Mouse (Mus musculus) naive thymus-derived CD4-positive, alpha-beta T cell, adult 2 months (primary cell): Measurements from ENCODE around the gene Bpgm.
A peak's percentile ranks its signal among the peaks of the same experiment; 100 is the strongest.

Experiments used
- DNase-seq: peaks from one replicate; pipeline ENCODE4 v3.0.0-alpha.2; 2011; ENCODE audit warnings: low read depth

Bpgm gene

DNA sequence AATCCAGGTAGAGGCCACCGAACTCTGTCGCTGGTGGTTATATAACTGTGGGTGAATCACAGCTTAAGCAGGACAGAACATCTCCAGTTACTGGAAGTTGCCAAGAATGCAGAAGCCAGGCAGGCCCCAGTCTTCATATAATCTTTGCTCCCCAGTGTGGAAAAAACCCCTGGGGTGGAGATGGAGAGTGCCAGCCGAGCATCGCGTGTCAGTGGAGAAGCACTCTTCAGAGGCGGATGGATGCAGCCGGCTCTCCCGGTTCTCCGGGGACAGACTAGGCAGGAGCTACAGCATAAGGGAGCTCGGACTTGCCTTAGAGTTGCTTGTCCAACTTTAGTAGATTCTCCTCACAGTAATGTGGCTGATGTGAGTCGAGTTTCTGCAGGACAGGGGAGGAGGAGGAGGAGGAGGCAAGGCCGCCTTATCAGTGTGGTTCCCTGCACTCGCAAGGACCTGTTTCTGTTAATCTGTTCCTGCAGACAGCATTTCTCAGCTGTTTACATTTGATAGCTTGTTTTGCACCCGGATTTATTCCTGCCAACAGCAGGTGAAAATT lies 10.1 kb downstream of the Bpgm start:
- no peak for DNase-seq

DNA sequence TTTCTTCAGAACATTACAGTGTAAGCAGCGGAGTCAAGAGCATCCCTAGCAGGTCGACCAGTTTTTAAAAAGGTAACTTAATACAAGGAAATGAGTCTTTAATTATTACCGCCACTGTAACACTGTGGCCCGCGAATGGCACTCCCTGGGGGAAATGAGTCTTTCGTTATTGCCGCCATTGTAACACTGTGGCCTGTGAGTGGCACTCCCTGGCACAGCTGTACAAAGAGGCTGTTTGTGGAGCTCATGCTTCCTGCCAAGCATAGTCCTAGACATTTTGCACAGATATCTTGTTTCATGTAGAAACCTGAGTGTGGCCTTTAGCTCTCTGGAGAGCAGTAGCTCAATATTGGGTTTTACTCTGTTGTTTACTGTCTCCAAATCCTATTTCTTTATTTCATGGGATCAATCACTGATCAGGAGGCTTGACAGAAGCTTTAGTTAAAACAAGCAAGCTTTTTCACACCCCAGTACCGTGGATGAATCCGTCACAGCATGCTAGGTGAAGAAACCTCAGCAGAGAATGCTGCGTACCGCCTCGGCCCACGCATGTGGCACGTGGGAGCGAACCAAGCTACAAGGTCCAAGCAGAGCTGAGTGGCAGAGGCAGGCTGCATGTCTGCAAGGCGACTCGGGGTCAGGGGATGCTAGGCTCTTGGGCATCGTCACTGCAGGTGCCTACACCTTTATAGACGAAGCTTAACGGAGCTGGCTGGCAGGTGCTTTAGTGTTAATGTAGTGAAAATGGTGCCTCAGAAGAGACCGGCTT lies 17.5 kb downstream of the Bpgm start:
- DNase-seq: no peak

GRCm38 (mm10) chr6:34495140-34495551 lies 19.1 kb downstream of the Bpgm start:
- DNase-seq: peak; percentile 63

DNA sequence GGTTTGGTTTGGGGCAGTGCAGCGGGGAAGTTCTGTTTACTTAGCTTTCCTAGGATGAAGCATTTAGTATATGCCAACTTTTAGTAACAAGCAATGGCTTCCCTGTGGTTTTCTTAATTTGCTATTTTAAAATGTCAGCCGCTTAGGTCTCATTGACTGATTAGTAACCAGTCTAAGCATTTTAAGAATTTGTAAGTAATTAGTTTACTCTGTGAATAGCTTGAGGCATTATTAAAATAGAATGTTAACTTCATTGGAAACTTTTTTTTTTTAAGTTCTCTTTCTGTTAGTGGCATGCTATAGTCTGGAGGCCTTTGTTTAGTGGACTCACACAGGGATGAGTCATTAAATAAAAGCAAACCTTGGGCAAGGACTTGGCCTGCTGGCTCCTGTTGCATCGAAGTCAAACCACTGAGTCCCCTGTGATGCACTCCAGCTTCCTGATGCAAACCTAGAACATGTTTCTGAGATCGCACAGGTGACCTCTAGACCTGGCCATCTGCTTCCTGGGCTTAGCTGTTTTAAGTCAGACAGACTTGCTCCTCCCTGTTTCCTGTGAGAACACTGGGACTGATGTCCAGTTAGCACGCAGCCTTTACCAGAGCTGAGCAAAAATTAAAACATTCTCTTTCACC lies 22.1 kb downstream of the Bpgm start:
- no peak for DNase-seq

- DNase-seq: no peak
Measured at GRCm38 (mm10) chr6:34502291-34502690, 26.3 kb downstream of the Bpgm start.

DNA sequence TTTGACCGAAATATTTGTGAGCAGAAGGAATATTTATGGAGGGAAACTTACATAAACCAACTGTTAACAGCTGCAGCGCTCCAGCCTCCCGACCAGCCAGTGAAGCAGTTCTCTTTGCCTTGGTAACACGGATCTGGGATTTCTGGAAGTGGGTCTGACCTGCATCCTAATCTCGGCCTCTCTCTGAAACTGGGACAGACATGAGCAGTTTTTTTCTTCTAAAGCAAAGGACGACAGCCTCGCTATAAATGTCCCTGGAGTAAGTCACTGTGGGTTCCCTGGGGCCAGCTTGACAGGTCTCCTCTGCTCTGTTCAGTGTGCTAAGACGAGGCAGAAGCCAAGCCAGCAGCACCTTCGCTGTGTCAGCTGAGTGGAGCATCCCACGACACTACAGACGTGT lies 29.9 kb downstream of the Bpgm start:
- DNase-seq: no peak

DNA sequence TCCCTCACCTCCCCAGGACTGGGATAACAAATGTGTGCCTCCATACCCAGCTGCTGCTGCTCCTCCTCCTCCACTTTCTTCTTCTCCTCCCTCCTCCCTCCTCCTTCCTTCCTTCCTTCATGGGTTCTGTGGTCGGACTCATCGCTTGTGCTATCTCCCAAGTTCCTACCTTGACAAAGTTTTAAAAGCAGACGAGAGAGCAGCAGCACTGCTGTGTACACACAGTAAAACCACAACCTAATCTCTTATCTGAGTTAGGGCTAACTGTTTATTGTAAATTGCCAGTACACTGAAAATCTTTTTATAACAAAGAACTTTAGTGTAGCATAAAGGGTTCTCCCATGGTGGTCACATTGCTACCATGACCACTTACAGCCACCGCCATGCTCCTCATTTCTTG lies 31.6 kb downstream of the Bpgm start:
- DNase-seq: no peak

DNA sequence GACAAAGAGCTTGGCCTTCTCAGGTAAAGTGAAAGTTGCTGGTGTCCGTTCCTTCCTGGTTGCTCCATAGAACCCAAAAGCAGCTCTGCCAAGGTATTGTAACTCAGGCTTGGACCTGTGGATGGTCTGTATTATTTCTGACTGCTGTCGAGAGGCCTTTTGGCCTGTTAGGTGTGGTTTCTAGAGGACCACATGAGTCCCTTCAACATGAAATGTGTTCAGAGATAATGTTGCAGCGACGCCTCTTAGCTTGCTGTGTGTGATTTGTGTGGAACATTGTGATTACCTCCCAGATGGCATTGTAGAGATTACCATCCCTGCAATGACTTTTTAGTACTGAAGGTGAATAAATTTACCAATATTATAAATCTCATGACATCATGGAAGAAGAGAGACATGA lies 32.0 kb downstream of the Bpgm start:
- DNase-seq: no peak

- DNase-seq: no peak
Measured at GRCm38 (mm10) chr6:34510277-34510676, 34.3 kb downstream of the Bpgm start.

GRCm38 (mm10) chr6:34511410-34511809 lies 35.4 kb downstream of the Bpgm start:
- DNase-seq: no peak

DNA sequence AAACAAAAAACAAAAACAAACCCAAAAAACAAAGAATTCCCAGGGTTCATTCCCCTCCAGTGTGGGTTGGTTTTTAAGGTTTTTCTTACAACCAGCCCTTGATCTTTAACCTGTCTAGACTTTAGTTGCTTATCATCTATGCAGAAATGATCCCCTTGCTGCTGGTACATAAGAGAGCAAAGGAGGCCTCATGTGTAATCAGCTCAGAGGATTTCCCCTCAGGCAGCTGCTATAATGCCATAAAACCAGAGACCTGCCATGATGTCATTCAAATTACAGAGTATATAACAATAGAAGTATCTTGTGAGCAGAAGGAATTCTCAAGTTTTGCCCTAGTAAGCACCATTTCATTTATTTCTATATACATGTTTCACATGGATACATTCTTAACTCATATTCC lies 36.7 kb downstream of the Bpgm start:
- DNase-seq: no peak

DNA sequence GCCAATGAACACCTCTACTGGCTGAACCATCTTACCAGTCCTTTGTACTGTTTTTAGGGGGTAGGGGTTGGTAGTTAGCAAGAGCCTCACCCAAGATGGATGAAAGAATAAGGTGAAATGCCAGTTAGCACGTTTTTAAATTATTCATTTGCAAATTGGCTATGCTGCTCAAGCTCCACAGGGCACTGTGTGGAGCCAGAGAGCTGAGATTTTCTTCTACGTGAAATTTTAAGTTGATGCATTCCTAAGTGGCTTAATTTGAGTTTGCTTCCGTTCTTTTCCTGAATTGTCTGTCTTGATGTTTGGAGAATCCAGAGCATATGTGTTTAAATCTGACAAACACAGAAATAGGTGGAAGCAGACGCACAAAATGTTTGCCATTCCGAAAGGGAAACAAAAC lies 38.6 kb downstream of the Bpgm start:
- DNase-seq: no peak

- DNase-seq: no peak
Measured at GRCm38 (mm10) chr6:34515098-34515782, 39.2 kb downstream of the Bpgm start.

- DNase-seq: no peak
Measured at GRCm38 (mm10) chr6:34515783-34516099, 39.7 kb downstream of the Bpgm start.

- DNase-seq: no peak
Measured at GRCm38 (mm10) chr6:34517750-34518149, 41.7 kb downstream of the Bpgm start.

- DNase-seq: no peak
Measured at GRCm38 (mm10) chr6:34519087-34519486, 43.1 kb downstream of the Bpgm start.

DNA sequence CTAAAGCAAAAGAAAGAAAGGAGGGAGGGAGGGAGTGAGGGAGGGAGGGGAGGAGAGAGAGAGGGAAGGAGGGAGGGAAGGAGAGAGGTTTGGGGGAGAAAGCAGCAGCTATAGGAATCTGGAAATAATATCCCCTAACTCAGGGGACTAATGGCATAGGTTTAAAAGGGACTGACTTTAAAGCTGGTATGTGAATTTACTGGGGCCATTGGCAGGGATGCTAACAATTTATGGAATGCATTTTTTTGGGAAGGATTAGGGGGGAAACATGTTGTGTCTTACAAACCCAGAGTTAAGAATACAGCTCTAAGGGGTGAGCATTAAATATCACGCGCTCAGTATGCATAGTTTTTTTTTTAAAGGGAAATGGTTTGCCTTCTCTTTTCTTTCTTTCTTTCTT lies 44.5 kb downstream of the Bpgm start:
- no peak for DNase-seq

DNA sequence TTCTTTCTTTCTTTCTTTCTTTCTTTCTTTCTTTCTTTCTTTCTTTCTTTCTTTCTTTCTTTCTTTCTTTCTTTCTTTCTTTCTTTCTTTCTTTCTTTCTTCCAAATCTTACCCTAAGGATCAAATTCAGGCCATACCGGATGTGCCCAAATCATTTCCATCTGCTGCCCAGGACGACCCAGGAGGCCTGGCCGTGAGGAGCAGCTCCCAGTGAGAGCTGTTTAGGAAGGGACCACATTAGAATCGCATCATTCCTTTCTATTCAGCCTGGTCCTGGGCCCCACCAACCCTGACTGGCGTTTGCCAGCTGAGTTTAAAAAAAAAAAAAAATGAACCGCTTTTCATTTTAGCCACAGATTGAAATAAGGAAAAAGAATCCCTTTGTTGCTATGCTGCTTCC lies 44.9 kb downstream of the Bpgm start:
- no peak for DNase-seq

- no peak for DNase-seq
Measured at GRCm38 (mm10) chr6:34523476-34523875, 47.5 kb downstream of the Bpgm start.

DNA sequence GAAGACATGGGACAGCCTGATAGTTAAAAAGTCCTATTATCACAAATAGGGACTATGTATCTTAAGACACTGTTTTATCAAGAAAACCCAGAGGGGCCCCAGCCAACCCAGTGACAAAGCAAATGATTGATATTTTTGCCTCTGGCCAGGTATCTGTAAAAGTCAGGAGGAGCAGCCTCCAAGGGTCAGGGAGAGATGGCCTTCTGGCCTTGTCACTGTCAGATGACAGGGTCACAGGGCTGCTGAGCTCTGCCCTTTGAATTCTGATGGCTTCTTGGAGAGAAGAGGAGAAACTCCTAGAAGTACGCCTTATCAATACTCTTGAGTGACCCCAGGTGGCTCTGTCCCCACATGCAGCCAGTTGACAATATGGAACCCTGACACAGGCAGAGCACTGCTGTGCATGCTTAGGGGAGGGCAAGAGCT lies 49.5 kb downstream of the Bpgm start:
- DNase-seq: no peak

- DNase-seq: no peak
Measured at GRCm38 (mm10) chr6:34525927-34526326, 49.9 kb downstream of the Bpgm start.

- no peak for DNase-seq
Measured at GRCm38 (mm10) chr6:34526389-34526788, 50.4 kb downstream of the Bpgm start.

DNA sequence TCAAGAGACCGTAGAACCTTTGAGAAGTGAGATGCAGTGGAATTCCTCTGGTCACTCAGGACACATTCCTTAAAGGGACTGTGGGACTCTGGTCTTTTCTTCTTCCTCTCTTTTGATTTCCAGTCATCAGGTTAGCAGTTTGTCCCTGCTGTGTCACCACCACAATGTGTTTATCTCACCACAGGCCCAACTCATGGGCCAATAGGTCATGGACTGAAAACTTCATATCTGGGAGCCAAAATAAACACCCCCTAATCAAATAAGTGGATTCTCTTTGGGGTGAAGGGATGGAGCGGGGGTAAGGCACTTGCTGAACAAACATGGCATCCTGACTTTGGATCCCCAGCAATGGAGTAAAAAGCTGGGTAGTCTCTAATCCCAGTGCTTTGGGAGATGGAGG lies 52.1 kb downstream of the Bpgm start:
- DNase-seq: no peak
